Mouse (Mus musculus) liver, embryonic 14.5 days (tissue): ENCODE measurements at regions not wholly inside any gene's neighbourhood (a gene's known extent, or its start where the extent isn't known, plus 50 kb on each side); places are given as distances from the start of the nearest gene placed in this dataset.

Source experiments
- CTCF ChIP-seq: IDR thresholded peaks from 2 replicates; pipeline ENCODE4 v1.5.1; 2016; ENCODE audit warnings: antibody characterized with exemption, low read depth, control low read depth
- EP300 ChIP-seq: IDR thresholded peaks from 2 replicates; pipeline ENCODE4 v1.6.1; 2016; ENCODE audit warnings: antibody characterized with exemption, low read depth

DNA sequence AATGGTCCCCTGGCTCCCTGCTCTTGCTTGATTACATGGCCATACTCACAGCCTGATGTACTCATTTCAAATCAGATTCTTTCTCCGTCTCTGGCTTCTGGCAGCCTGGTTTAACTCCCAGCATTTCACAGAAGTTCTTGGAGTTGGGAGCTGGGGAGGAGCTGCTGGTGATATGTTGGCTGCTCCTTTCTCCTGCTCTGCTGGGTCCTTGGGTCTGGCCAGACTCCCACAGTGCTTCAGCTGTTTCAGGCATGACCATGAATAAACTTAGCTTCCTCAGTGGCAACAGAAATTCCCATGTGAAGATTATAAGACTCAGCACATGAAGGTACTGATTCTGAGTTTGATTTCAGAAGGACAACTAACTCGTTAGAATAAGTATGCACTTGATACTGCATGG is 182.7 kb upstream of the Mki67 start:
- TF ChIP-seq CTCF (no peak), EP300 (no peak)
